Mouse (Mus musculus) embryonic facial prominence, embryonic 11.5 days (tissue): Measurements from ENCODE around the gene Ciao2a. TPM values are rescaled to one million over a fixed set of nuclear protein-coding genes. Genes with fewer than 3 reads are reported as not detected.

Experiments
- ATAC-seq: fragments of 200-750 bp; cut with Nextera tagmentation; replicated peaks from 2 replicates; pipeline ENCODE4 v1.8.0; 2017; ENCODE audit warnings: low read depth; ENCODE audit not compliant: insufficient number of reproducible peaks, low FRiP score, low TSS enrichment
- DNase-seq: peaks from one replicate; pipeline ENCODE4 v3.0.0-alpha.2; 2015; ENCODE audit warnings: low spot score
- H3K27ac ChIP-seq: fragments of 300-500 bp; sonication (generic); replicated peaks from 2 replicates; pipeline ENCODE4 v1.5.1; 2014; ENCODE audit warnings: mild to moderate bottlenecking, low read depth, low read length, control low read depth
- H3K27me3 ChIP-seq: fragments of 300-500 bp; sonication (generic); 2 replicates; pipeline ENCODE4 v1.6.1; 2014; ENCODE audit warnings: mild to moderate bottlenecking, low read length, moderate library complexity, mixed read lengths; ENCODE audit not compliant: control insufficient read depth, insufficient read depth
- H3K36me3 ChIP-seq: fragments of 300-500 bp; sonication (generic); replicated peaks from 2 replicates; pipeline ENCODE4 v1.6.1; 2014; ENCODE audit warnings: low read depth, mild to moderate bottlenecking, low read length, moderate library complexity, mixed read lengths; ENCODE audit not compliant: control insufficient read depth, insufficient read depth
- H3K4me1 ChIP-seq: fragments of 300-500 bp; sonication (generic); 2 replicates; pipeline ENCODE4 v1.6.1; 2014; ENCODE audit warnings: low read length, mixed read lengths; ENCODE audit not compliant: control insufficient read depth, insufficient read depth
- H3K4me2 ChIP-seq: fragments of 300-500 bp; sonication (generic); 2 replicates; pipeline ENCODE4 v1.6.1; 2014; ENCODE audit warnings: low read depth, mild to moderate bottlenecking, control low read depth, low read length, moderate library complexity
- H3K4me3 ChIP-seq: fragments of 300-500 bp; sonication (generic); 2 replicates; pipeline ENCODE4 v1.5.1; 2014; ENCODE audit warnings: low read depth, low read length, control low read depth
- H3K9ac ChIP-seq: fragments of 300-500 bp; sonication (generic); replicated peaks from 2 replicates; pipeline ENCODE4 v1.6.1; 2014; ENCODE audit warnings: mild to moderate bottlenecking, control low read depth, low read length
- H3K9me3 ChIP-seq: fragments of 300-500 bp; sonication (generic); replicated peaks from 2 replicates; pipeline ENCODE4 v1.6.1; 2016; ENCODE audit warnings: mild to moderate bottlenecking, low read length, inconsistent platforms, mixed read lengths; ENCODE audit not compliant: control insufficient read depth
- whole genome bisulfite sequencing: fragments of 180-500 bp; shearing (Covaris S2); extraction: QIAGEN DNeasy Blood & Tissue Kit; methylation state at CpG from one replicate; pipeline ENCODE4 v1.1.7; 2014; 5-methylcytosine and 5-hydroxymethylcytosine counted together
- polyA plus RNA-seq: library from polyadenylated mRNA; unstranded; fragments of >200 nt; fragmentation: Nextera tagmentation; extraction: Ambion mirVana; gene quantifications from 2 replicates; pipeline ENCODE4 v1.2.1, GENCODE M21; 2014

Gene Ciao2a
- polyA plus RNA-seq, 1 experiment from 2014 or later, result 206 TPM

DNA sequence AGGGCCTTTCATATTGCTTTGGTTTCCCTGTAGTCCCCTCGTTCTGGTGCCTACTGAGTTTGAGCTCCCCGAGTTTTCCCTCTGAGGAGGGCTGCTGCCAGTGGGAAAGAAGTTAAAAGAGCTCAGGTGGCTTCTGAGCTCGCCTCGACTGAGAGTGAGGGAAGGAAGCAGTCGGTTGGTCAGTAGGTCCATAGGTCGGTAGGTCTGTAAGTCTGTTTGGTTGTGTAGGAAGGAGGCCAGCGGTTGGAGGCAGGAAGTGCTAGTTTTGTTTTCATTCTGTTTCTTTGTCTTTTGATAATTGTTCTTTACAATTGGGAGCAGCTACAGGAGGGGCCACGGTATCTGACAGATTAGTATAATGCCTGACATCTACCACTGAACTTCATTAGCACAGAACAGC, 16.3 kb upstream of the Ciao2a start:
- no peaks in the 10 kb centered on the region for H3K9me3 ChIP-seq
- no peak overlapping the region for H3K4me2 ChIP-seq
- H3K27me3 ChIP-seq, result no peaks in the 10 kb centered on the region
- no peak overlapping the region for H3K9ac ChIP-seq
- H3K27ac ChIP-seq, result peak overlapping the region; percentile 31; the same call in 1 of the 2 replicates
- ATAC-seq, result no peak
- no peak overlapping the region for H3K4me3 ChIP-seq
- no peaks in the 10 kb centered on the region for H3K36me3 ChIP-seq
- 49% methylated on average over 8 of the region's 8 CpGs for WGBS
- no peaks in the 10 kb centered on the region; the same call in 1 of the 2 replicates for H3K4me1 ChIP-seq
- DNase-seq, result no peak

DNA sequence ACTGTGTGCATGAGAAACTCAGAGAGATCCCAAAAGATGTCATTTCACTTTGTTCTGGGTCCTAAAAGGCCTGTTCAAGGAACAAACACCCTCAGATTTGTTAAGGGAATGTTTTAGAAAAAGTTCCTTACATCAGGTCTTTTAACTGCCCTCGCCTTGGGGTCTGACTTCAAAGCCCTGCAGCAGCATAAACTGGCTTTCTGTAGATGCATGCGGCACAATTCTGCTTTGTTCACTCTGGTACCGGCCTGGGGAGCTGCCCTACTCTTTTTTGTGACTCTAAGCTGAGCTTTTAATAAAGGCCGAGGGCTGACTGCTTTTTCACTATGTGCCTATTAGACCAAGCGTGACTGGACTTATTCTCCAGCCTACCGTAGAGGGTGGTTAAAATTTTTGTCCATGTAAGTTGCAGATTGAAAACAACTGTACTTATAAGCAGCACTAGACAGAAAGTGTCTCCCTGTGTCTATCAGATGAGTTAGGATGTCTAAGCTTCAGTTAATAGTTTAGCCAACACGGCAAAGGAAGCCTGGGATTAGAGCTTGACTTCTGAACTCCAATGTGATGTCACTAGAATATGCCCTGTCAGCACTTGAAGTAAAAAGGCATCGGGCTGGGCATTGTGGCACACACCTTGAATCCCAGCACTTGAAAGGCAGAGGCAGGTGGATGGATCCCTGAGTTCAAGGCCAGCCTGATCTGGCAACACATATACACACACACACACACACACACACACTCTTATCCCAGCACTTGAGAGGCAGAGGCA, 15.6 kb upstream of the Ciao2a start:
- Histone ChIP-seq H3K27ac (peak overlapping the region; percentile 31), H3K9me3 (no peaks in the 10 kb centered on the region), H3K36me3 (no peaks in the 10 kb centered on the region), H3K27me3 (no peaks in the 10 kb centered on the region), H3K4me3 (no peak overlapping the region), H3K4me1 (no peaks in the 10 kb centered on the region; the same call in 1 of the 2 replicates), H3K4me2 (no peak overlapping the region), H3K9ac (peak overlapping the region; percentile 8; the same call in 1 of the 2 replicates)
- DNase-seq (peak; percentile 12), ATAC-seq (no peak)
- WGBS, result 39% methylated on average over 8 of the region's 8 CpGs

DNA sequence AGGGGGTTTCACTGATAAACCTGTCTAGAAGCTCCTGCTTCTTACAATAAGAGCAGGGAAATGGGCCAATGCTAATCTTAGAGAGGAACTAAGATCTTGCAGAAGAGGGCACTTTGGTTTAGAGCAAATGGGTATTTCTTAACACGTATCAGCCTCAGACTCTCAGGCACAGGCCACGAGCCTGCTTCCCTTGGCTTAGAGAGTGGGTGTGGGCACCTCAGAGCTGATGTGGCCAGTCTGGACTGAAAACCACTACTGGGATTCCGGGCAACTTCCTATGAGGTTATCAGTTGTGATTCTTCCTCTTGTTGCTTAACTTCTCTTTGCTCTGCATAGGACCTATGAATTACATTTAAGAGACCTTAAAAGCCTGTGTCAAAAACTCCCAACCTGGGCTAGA, 12.1 kb upstream of the Ciao2a start:
- no peak overlapping the region for H3K9ac ChIP-seq
- H3K27ac ChIP-seq, result no peak overlapping the region
- DNase-seq (no peak), ATAC-seq (no peak)
- H3K36me3 ChIP-seq, result no peaks in the 10 kb centered on the region
- H3K27me3 ChIP-seq, result no peaks in the 10 kb centered on the region
- H3K4me2 ChIP-seq, result no peak overlapping the region
- 96% methylated on average over 3 of the region's 3 CpGs for WGBS
- no peaks in the 10 kb centered on the region for H3K9me3 ChIP-seq
- H3K4me3 ChIP-seq, result no peak overlapping the region
- no peaks in the 10 kb centered on the region; the same call in 1 of the 2 replicates for H3K4me1 ChIP-seq

DNA sequence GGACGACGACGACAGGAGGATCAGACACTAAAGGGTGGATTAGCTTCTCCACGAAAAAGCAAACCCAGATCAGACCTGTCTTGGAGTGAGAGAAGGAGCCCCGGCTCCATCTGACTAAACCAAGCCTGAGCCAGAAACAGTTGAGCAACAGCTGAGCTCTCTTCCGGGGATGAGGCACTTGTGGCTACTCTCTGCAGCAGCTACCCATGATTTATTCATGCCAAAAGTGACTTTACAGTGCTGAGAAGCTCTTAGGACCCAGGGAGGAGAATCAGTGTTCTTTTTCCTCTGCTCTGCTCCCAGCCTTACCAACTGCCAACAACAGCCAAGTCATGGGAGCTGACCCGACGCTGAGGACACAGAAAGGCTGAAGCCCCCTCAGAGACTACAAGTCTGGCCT, 9.5 kb upstream of the Ciao2a start:
- Histone ChIP-seq H3K27me3 (no peaks in the 10 kb centered on the region), H3K27ac (no peak overlapping the region), H3K4me2 (no peak overlapping the region), H3K9ac (no peak overlapping the region), H3K9me3 (no peaks in the 10 kb centered on the region), H3K4me3 (no peak overlapping the region), H3K36me3 (no peaks in the 10 kb centered on the region), H3K4me1 (no peaks in the 10 kb centered on the region)
- DNase-seq (no peak), ATAC-seq (no peak)
- 72% methylated on average over 8 of the region's 8 CpGs for WGBS

DNA sequence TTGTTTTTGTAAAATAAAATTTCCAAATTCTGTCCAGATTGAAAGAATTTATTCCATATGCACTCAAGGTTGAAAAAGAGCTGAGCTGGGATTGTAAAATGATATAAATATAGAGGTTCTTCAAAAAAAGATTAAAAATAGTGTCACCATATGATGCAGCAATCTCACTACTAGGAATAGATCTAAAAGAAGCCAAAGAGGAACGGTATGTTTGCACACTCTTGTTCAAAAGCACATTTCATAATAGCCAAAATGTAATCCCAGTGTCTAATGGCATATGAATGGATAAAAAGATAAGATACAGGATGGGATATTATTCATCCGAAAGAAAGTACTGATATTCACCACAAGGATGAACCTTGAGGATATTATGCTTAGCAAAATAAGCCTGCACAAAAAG, 6.9 kb upstream of the Ciao2a start:
- Histone ChIP-seq H3K9me3 (no peaks in the 10 kb centered on the region), H3K4me3 (no peak overlapping the region), H3K36me3 (no peaks in the 10 kb centered on the region), H3K9ac (no peak overlapping the region), H3K27ac (no peak overlapping the region), H3K27me3 (no peaks in the 10 kb centered on the region), H3K4me2 (no peak overlapping the region), H3K4me1 (no peaks in the 10 kb centered on the region)
- ATAC-seq (no peak), DNase-seq (no peak)
- WGBS, result 90% methylated on average over 2 of the region's 2 CpGs

DNA sequence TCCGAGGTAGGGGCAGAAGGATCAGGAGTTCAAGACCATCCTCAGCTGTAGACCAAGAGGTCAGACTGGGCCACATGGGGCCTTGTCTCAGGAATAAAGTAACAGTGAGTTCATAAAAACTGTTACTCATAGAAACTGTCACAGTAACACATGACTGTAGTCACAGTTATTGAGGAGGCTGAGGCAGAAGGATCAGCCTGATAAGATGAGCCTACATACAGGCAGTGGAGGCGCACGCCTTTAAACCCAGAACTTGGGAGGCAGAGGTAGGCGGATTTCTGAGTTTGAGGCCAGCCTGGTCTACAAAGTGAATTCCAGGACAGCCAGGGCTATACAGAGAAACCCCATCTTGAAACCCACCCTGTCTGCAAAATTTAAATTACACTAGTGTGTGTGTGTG, 6.3 kb upstream of the Ciao2a start:
- 95% methylated on average over 4 of the region's 4 CpGs for WGBS
- no peaks in the 10 kb centered on the region for H3K36me3 ChIP-seq
- no peaks in the 10 kb centered on the region for H3K4me1 ChIP-seq
- no peaks in the 10 kb centered on the region for H3K27me3 ChIP-seq
- DNase-seq (no peak), ATAC-seq (no peak)
- H3K4me2 ChIP-seq, result no peak overlapping the region
- no peak overlapping the region for H3K9ac ChIP-seq
- no peaks in the 10 kb centered on the region for H3K9me3 ChIP-seq
- no peak overlapping the region for H3K4me3 ChIP-seq
- no peak overlapping the region for H3K27ac ChIP-seq

DNA sequence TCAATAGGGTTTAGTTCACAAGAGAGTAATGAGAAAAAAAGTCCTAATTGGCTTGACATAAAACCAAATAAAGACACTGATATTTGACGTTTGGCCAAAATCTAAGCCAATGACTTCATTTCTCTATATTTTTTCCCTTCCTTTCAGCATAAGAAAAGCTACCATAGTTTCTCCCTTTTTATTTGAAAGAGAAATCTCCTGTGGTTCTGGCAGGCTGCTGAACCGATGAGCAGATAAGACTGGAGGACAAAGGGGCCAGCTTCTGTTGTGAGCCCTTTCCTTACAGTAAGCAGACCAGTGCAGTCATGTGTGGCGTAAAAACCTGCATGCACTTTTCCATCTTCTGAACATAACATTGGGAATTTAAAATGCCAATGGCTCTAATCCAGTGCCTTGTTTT, 5.5 kb upstream of the Ciao2a start:
- no peaks in the 10 kb centered on the region for H3K36me3 ChIP-seq
- WGBS, result 85% methylated on average over 3 of the region's 3 CpGs

DNA sequence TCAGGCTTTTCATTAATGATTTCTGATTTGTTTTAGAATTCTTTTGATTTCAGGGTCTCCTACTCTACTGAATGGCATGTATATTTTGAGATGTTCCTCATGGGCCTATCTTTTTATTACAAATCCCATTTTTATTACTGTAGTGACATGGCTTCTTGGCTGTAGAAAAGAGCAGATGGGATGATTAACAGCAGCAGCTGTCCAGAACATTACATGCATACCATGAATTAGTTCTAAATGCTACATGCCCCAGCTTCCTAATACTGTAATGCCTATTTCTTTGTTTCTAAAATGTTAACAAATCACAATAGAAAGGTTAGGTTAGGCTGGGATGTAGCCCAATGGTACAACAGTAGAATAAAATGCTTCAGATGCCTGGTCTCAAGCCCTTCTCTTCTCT, 5.0 kb upstream of the Ciao2a start:
- Histone ChIP-seq H3K4me3 (no peak overlapping the region), H3K9ac (no peak overlapping the region)

More for the DNA sequence above, 5.5 kb upstream of the Ciao2a start:
- DNase-seq (no peak), ATAC-seq (no peak)
- Histone ChIP-seq H3K4me3 (no peak overlapping the region), H3K27me3 (no peaks in the 10 kb centered on the region), H3K27ac (no peak overlapping the region), H3K9ac (no peak overlapping the region), H3K4me1 (no peaks in the 10 kb centered on the region), H3K9me3 (no peaks in the 10 kb centered on the region), H3K4me2 (no peak overlapping the region)

More for the DNA sequence above, 5.0 kb upstream of the Ciao2a start:
- H3K27me3 ChIP-seq, result no peaks in the 10 kb centered on the region
- no peak for ATAC-seq
- no peaks in the 10 kb centered on the region for H3K4me1 ChIP-seq
- no peaks in the 10 kb centered on the region for H3K9me3 ChIP-seq
- DNase-seq, result no peak
- no peaks in the 10 kb centered on the region for H3K36me3 ChIP-seq
- no peak overlapping the region for H3K4me2 ChIP-seq
- no peak overlapping the region for H3K27ac ChIP-seq
